Mouse (Mus musculus) Patski (cell line): Measurements from ENCODE around the gene Flot1. TPM values are rescaled to one million over a fixed set of nuclear protein-coding genes. Genes with fewer than 3 reads are reported as not detected.

Source experiments
- ATAC-seq: fragments of 100-300 bp; one replicate; pipeline ENCODE4 v1.8.0; 2021
- CTCF ChIA-PET: fragments of 350-600 bp; sonication (Branson Sonifier 250); formaldehyde crosslinking; loops from one replicate; lab custom pipeline; 2022; ENCODE audit warnings: inconsistent platforms; lab: Charles Lee
- POLR2A ChIA-PET: fragments of 350-600 bp; sonication (Branson Sonifier 250); formaldehyde crosslinking; loops from one replicate; lab custom pipeline; 2022; ENCODE audit warnings: antibody characterized with exemption, inconsistent platforms; lab: Charles Lee
- DNase-seq: peaks from one replicate; pipeline ENCODE4 v3.0.0-alpha.2; 2011; ENCODE audit warnings: low read depth, low spot score
- H3K27me3 ChIP-seq: fragments of 371-371 bp; one replicate; pipeline ENCODE4 v1.5.1; 2021
- CTCF ChIP-seq: fragments of 100-300 bp; IDR thresholded peaks from one replicate; pipeline ENCODE4 v1.5.1; 2021
- in situ Hi-C: fragments of 300-500 bp; cut with MboI; formaldehyde crosslinking; loops from 3 replicates; pipeline ENCODE4 v1.11.1; 2018; ENCODE audit warnings: low pct_unique_long_range_greater_than_20kb, mixed read lengths
- polyA plus RNA-seq: library from polyadenylated mRNA; unstranded; gene quantifications from one replicate; pipeline ENCODE4 v1.2.3, GENCODE M21; 2021

Gene Flot1
- 308 TPM for polyA plus RNA-seq

GRCm38 (mm10) chr17:35822964-35823937, at the start of gene Flot1:
Gene Flot1 (plus strand): TSS chr17:35823230.
- POLR2A ChIA-PET, result interaction anchor here (0.5 to 6.8 kb wide), 15 partner anchors 10 to 120 kb away, joined by 3 to 48 read pairs (median 4); partner anchors contain the start of gene Ddr1
- in situ Hi-C loops, result loop anchor here (10.0 kb wide), 1 partner anchor 238 kb away; no protein-coding TSS in a partner anchor
- no peaks in the 10 kb centered on the region for H3K27me3 ChIP-seq
- DNase-seq (peak; percentile 86), ATAC-seq (peak; percentile 72)
- TF ChIP-seq CTCF, result no peak
- CTCF ChIA-PET, result interaction anchor here (1.1 to 9.5 kb wide), 4 partner anchors 9 to 84 kb away, joined by 3 to 79 read pairs (median 4); no protein-coding TSS in a partner anchor

GRCm38 (mm10) chr17:35776811-35777609, 46.0 kb upstream of the Flot1 start:
- peak; percentile 95 for DNase-seq
- H3K27me3 ChIP-seq, result no peaks in the 10 kb centered on the region
- ATAC-seq, result peak; percentile 71
- in situ Hi-C loops, result loop anchor here (5.0 kb wide), 1 partner anchor 35 kb away; no protein-coding TSS in a partner anchor
- CTCF ChIA-PET, result interaction anchor here (1.3 to 2.9 kb wide), 4 partner anchors 30 to 45 kb away, joined by 3 to 13 read pairs (median 4); partner anchors contain the start of gene Ier3
- POLR2A ChIA-PET, result interaction anchor here (1.2 to 2.2 kb wide), 3 partner anchors 9 to 45 kb away, joined by 3 to 11 read pairs (median 3); partner anchors contain the start of genes Flot1 and Ier3
- TF ChIP-seq CTCF, result no peak

GRCm38 (mm10) chr17:35778965-35779364, 44.1 kb upstream of the Flot1 start:
- H3K27me3 ChIP-seq, result no peaks in the 10 kb centered on the region
- no peak for TF ChIP-seq CTCF
- CTCF ChIA-PET, result interaction anchor here (1.1 kb wide), 1 partner anchor 19 kb away, joined by 4 read pairs; no protein-coding TSS in a partner anchor
- ATAC-seq (no peak), DNase-seq (no peak)
- POLR2A ChIA-PET, result no interaction called here
- in situ Hi-C loops, result loop anchor here (5.0 kb wide), 1 partner anchor 33 kb away; no protein-coding TSS in a partner anchor

- no peak for ATAC-seq
- in situ Hi-C loops, result loop anchor here (5.0 kb wide), 1 partner anchor 33 kb away; no protein-coding TSS in a partner anchor
- H3K27me3 ChIP-seq, result no peaks in the 10 kb centered on the region
These were observed 43.4 kb upstream of the Flot1 start for GRCm38 (mm10) chr17:35779466-35780205.

GRCm38 (mm10) chr17:35780362-35780761, 42.7 kb upstream of the Flot1 start:
- in situ Hi-C loops, result no loop called here
- no peaks in the 10 kb centered on the region for H3K27me3 ChIP-seq
- DNase-seq (no peak), ATAC-seq (no peak)
- CTCF ChIA-PET, result interaction anchor here (1.2 kb wide), 1 partner anchor 26 kb away, joined by 3 read pairs; no protein-coding TSS in a partner anchor
- no peak for TF ChIP-seq CTCF
- POLR2A ChIA-PET, result no interaction called here

More at GRCm38 (mm10) chr17:35779466-35780205, 43.4 kb upstream of the Flot1 start:
- ChIA-PET POLR2A (no interaction called here), CTCF (interaction anchor here (1.1 to 1.2 kb wide), 2 partner anchors 19 to 27 kb away, joined by 3 to 4 read pairs; no protein-coding TSS in a partner anchor)
- TF ChIP-seq CTCF, result no peak
- DNase-seq, result no peak

GRCm38 (mm10) chr17:35782398-35782797, 40.6 kb upstream of the Flot1 start:
- no peak for DNase-seq
- POLR2A ChIA-PET, result interaction anchor here (0.7 kb wide), 1 partner anchor 27 kb away, joined by 3 read pairs; no protein-coding TSS in a partner anchor

GRCm38 (mm10) chr17:35782924-35783323, 40.1 kb upstream of the Flot1 start:
- no peaks in the 10 kb centered on the region for H3K27me3 ChIP-seq
- DNase-seq (no peak), ATAC-seq (no peak)
- no peak for TF ChIP-seq CTCF
- ChIA-PET CTCF (interaction anchor here (1.6 to 2.3 kb wide), 2 partner anchors 23 to 25 kb away, joined by 4 to 8 read pairs; no protein-coding TSS in a partner anchor), POLR2A (interaction anchor here (1.2 kb wide), 1 partner anchor 29 kb away, joined by 3 read pairs; no protein-coding TSS in a partner anchor)
- in situ Hi-C loops, result no loop called here

More at GRCm38 (mm10) chr17:35782398-35782797, 40.6 kb upstream of the Flot1 start:
- H3K27me3 ChIP-seq, result no peaks in the 10 kb centered on the region
- CTCF ChIA-PET, result interaction anchor here (1.0 to 2.3 kb wide), 3 partner anchors 19 to 26 kb away, joined by 3 to 8 read pairs (median 4); no protein-coding TSS in a partner anchor
- no peak for ATAC-seq
- in situ Hi-C loops, result no loop called here
- peak; percentile 56 for TF ChIP-seq CTCF

- ATAC-seq, result no peak
- TF ChIP-seq CTCF, result no peak
These were observed 39.1 kb upstream of the Flot1 start for GRCm38 (mm10) chr17:35783944-35784343.

GRCm38 (mm10) chr17:35785140-35785539, 37.9 kb upstream of the Flot1 start:
- TF ChIP-seq CTCF, result no peak
- DNase-seq (no peak), ATAC-seq (no peak)
- POLR2A ChIA-PET, result no interaction called here
- H3K27me3 ChIP-seq, result no peaks in the 10 kb centered on the region
- CTCF ChIA-PET, result interaction anchor here (1.2 kb wide), 1 partner anchor 9 kb away, joined by 3 read pairs; no protein-coding TSS in a partner anchor
- in situ Hi-C loops, result no loop called here

More at GRCm38 (mm10) chr17:35783944-35784343, 39.1 kb upstream of the Flot1 start:
- CTCF ChIA-PET, result interaction anchor here (1.2 to 2.3 kb wide), 2 partner anchors 22 to 45 kb away, joined by 4 to 8 read pairs; no protein-coding TSS in a partner anchor
- DNase-seq, result no peak
- in situ Hi-C loops, result no loop called here
- POLR2A ChIA-PET, result interaction anchor here (1.2 kb wide), 1 partner anchor 28 kb away, joined by 3 read pairs; no protein-coding TSS in a partner anchor
- H3K27me3 ChIP-seq, result no peaks in the 10 kb centered on the region
